Mouse (Mus musculus): ENCODE measurements around the gene Fkbp7.

DNA sequence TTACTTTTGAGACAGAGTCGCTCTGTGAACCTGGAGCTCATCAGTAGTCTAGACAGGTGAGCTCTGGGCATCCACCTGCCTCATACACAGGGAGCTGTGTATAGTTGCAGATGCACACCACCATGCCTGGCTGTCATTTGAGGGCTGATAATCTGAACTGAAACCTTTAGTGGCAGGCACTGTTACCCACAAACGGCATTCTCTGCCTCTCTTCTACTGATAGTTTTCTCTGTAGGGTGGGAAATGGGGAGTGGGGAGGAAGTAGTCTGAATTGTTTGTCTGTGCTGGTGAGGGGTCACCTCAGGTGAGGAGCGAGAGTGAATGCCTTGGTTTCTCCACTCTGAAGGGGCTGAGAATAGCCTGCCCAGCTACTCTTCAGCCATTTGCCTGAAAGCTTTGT lies 14.7 kb upstream of the Fkbp7 start:
- no peak for TF ChIP-seq CTCF (IDR thresholded peaks at IDR 0.05; ENCODE audit: low read depth, low read length)
- no peak for TF ChIP-seq POLR2A (IDR thresholded peaks at IDR 0.05; ENCODE audit: extremely low read depth, insufficient read depth, low read length)

All from liver, adult 2 months (tissue).